Mouse (Mus musculus) left cerebral cortex, adult 11 months (tissue): Measurements from ENCODE around the gene Slc16a6.

ENCODE experiments used
- DNase-seq: peaks from one replicate; pipeline ENCODE4 v3.0.0; 2022; ENCODE audit warnings: low spot score

Gene Slc16a6

DNA sequence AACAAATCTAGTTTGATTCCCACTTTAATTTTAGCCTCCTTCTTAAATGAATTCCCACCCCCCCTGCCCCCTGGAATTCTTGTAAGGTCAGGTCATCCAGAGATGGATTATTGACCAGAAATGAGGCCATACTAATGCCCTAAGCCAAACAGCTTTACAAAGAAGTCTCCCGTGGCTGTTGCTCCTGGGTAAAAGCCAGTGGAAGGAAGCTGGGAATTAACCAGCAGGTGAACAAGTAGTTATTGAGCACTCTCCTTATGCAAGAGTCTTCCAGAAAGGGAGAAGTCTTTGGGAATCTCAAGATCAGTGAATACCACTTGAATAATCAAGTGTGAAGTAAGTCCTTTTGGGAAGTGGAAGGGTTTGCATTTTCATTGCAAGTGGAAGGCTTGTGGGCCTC lies 13.7 kb upstream of the Slc16a6 start:
- DNase-seq: no peak

DNA sequence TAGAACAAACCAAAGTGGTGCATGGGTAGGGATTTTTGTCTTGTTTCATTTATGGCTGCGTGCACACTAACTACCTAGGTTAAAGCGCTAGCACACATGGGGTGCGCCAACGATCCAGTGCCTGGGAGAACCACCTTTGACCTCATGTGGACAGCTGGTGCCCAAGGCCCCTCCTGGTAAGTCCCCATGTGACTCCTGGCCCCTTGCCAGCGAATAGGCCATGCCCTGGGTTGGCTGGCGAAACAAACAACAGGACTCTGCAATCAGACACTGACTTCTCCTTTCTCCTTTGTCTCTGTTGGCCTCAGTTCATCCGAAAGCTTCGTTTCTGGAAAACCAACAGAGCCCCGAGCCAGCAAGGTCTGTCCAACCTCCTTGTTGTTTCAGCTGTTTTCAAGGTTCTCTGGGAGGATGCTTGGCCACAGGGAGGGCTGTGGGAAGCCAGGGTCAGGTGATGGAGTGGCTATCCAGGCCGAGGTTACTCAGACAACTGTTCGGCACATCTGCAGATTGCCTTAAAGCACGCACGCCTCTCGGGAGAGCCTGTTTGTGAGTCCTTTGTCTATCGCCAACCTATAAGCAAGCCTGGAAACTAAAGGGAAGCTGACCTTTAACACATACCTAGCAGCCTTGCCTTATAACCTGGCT lies 12.1 kb upstream of the Slc16a6 start:
- peak; percentile 70 for DNase-seq

DNA sequence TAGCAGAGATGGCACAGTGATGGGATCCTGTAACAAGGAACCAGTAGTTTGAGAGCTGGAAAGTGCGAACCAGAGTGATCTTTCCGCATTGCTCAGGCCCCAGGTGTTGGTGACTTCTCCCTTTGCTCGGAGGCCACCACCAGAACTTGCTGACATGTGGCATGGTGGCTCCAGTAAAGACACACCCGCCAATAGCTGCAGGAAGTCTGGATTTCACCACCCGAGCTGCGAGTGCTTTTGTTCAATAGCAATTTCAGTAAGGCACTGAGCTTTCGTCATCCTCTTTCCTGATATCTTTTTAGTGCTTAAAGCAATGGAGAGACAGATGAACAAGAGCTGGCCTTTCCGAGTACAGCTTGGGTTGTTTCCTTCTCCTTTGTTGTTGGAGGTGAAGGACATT lies 7.0 kb upstream of the Slc16a6 start:
- DNase-seq: no peak

DNA sequence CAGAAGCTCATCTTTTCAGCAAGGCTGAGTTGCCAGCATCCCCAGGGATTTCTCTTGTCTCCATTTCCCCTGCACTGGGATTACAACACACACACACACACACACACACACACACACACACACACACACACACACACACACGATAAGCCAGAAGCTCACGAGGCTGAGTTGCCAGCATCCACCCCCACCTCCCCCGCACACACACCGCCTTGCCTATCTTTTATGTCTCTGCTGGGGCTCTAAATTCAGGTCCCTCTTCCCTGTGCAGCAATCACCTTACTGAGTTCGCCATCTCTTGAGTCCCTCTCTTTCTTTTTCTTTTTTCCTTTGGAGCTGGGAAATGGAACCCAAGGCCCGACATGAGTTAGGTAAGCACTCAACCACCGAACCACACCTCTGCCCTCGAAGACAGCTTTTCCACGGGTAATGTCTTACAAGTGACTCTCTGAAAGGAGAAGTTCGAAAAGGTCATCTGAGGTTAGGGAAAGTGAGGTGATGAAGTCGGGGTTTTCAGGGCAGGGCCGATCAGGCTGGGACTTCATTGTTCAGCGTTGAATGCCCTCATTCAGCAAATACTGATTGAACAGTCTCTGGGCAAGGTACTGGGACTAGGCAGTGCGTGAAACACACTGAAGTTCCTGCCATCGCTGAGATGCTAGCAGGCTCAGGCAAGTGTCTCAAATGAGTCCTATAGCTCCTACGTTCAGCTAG lies 6.3 kb upstream of the Slc16a6 start:
- DNase-seq: no peak

DNA sequence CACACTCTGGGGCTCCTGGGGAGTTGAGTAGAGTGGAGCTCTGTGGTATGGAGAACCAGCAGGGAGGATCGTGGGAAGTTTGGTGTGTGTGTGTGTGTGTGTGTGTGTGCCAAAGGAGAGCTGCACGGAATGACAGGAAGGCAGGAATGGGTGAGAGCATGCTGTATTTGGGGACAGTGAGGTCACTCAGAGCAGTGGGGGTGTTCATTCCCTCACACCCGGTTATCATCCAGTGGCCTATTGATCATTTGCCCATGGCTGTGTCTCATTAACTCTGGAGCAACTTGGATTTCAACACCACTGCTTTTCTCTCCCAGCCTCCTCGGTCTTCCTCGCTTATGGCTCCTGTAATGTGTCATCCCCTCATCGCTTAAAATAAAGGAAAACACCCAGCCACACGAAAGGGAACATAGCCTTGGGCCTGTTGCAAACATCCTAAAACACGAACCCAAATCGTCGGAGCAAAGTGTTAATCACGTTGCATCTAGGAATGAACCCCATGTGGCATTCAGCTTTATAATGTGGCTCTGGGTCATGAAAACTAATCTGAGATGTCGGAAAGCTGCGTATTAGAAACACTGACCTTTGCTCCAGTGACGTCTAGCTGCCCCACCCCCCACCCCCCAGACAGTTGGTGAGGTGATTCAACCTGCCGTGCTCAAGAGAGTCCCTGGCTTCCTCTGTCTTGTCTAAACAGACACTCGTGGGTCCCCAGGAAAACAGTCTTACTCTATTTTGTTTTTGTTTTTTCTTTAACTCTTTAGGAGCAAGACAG lies 4.4 kb upstream of the Slc16a6 start:
- no peak for DNase-seq

DNA sequence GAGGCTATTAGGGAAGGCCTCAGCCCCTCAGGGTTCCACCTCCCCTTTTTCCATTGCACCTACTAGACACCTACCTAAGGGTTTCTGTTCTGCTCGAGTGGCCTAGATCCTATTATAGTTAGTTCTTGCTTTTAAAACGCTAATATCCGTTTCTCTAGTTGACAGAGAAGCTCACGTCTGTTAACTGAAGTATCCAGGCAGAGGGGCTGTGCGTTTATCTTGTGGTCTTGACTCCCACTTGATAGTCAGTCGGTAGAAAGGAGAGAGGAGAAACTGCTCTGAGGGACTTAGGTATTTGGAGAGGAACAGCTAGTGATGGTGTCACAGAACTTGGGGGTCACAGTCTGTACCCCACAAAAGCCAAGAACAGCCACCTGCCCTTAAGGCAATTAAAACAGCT lies 3.3 kb upstream of the Slc16a6 start:
- DNase-seq: no peak

DNA sequence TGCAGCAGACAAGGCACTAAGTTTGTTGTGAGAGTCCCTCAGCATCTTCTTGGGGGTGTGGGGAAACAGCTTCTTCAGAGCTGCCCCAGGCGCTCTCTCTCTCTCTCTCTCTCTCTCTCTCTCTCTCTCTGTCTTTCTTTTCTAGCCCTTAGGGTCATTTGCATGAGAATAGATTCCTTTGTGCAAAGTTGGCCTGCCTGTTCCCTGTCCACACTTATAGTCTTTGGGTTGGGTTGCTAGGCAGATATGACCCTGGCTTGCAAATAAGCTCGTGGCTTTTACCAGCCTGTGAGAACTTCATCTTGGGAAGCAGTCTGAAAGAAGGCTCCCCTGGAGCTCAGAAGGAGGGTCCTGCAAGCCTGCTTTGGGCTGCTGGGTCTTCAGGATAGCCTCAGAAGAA lies 2.8 kb upstream of the Slc16a6 start:
- DNase-seq: no peak

DNA sequence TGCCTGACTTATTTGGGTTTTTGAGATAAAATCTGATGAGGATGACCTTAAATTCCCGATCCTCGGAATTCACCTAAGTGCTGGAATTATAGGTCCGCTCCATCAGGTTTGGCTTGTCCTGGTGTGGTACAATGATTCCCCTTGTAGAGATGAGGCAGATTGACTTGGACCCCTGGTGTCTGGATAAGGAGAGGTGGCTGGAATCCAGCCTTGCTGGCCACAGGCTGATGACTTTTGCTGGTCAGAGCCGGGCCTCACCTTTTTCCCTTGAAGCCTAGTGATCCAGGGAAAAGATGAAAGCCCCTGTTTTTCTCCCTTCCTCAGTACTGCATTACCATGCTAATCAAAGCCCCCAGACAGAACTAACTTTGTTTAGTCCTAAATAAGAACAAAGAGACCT lies 2.3 kb upstream of the Slc16a6 start:
- DNase-seq: no peak

DNA sequence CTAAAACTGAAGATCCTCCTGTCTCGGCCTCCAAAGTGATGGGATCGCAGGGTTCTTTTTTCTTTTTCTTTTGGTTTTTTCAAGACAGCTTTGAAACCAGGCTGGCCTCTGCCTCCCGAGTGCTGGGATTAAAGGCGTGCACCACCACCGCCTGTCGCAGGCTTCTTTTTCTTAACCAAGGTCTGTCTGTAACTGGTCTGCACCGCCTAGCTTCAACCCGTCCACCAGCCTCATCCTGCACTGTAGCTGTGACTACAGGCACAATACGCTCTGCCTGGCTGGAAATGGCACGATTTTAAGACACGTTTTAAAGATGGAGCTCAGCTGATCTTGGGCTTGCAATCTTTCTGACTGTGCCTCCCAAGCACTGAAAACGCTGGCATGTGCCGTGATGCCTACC lies 1.4 kb upstream of the Slc16a6 start:
- DNase-seq: no peak

DNA sequence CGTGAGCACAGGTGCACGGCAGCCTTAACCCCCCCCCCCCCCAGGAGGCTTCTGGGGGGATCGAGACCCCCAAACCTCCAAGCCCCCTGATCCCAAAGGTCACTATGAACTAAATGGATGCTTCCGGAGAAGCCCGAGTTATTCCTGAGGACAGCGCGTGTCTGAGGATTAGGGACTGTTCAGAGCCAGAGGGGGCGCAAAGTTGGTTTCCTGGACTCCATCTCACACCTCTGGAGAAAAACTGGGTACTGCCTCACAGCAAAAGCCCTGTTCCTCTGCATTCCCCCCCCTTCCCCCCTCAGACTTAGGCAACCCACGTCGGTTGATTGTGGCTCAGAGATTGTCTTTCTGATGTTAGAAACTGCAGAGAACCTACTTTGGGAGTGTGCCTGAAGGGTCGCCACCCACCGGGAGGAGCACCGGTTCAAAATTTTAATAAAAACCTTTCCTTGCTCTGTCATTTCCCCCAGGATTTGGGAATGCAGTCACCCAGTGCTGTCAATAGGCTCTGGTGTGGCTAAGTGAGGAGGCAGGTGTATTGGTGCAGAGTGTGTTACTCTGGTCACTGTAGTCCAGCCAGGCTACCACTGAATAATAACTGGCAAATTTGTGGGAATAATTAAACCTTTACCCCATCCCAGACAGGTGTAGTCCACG lies 816 bp upstream of the Slc16a6 start:
- no peak for DNase-seq

DNA sequence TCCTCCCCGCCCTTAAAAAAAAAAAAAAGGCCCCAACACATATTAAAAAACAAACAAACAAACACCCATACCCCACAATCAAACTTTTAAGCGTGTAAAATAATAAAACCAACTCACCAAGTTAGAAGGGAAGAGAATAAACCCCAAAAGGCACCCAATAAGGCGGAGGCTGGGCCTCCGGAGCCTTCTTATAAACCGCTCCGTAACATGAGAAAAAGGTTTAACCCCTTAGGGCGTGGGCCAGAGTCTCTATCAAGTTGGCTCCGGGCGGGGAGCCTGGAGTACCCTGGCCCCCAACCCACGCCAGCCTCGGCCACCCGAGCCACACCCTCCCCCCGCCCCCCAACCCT lies 602 bp downstream of the Slc16a6 start:
- no peak for DNase-seq

DNA sequence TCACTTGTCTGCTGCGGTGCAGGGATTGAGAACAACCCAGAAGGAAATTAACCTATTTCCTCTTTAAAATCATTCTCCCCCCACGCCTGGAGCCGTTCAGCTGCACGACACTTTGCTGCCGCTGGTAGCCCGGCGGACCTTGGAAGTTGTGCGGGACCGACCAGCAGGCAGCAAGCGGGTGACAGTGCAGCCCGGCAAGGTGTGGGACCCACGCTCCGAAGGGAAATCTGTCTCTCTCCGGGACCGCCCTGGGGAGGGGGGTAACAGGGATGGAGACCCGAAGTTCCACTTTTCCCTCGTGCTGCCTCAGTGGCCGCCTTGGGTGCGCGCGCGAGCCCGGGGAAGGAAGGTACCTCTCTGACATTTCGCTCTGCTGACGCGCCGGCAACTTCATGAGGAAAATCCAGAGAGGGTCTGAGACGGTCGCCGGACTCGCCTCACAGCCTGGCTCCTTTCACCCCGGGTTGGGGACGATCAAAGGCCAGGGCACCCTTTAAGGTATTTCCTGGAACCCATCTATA lies 1.2 kb downstream of the Slc16a6 start:
- no peak for DNase-seq

DNA sequence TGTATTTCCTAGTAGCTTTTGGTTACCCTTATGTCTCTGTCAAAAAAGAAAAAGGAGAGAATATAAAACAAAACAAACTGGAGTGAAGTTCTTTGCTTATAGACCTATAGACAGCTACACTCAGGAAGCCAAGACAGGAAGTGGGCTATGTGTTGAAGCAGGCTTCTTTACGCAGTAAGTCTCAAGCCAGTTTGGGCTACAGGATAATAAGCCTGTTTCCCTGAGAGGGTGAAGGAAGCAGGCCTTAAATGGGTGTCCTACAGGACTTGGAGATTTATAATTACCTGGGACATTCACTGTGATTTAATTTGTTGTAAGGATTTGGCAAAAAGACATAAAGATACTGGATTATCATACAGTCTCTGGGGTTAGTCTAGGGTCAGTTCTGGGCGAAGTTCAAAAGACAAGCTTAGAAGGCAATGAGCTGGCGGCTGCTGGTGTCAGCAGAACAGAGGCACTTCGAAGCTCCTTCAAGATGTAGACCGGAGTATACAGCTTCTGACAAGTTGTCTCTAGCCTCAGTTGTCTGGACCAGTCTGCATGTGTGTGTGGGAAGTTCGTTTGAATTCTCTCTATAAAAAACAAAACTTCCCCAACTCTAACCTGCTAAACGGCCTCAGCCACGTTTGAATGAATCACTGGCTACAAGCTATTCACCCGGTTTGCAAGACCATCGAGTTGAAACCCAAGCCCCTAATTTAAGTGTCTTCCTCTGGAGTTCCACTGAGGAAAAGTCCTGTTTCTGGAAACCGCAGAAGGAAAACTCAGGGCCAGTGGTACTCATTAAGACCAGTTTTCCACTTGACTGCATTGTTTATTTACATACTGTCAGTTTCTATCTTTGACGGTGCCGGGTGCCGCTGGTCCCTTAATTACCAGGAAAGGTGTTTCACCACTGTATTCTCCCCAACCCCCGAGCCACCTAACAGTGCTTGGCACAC lies 2.2 kb downstream of the Slc16a6 start:
- DNase-seq: no peak

DNA sequence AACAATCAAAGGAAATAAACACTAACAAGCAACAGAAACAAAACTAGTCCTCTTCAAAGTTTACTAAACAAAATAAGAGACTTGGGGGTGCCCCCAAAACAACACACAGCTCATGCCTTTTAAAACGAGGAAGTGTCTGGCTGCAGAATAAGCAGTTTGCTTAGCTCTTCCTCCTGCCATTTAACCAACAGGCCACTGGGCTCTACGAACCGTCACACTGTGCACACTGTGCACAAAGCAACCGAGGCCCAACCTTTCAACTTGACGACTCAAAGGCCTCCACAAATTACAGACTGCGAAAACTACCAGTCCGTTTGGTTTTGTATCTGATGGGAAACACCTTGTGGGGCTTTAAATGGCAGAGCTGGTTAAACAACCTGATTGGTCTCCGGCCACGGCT lies 3.2 kb downstream of the Slc16a6 start:
- DNase-seq: no peak

DNA sequence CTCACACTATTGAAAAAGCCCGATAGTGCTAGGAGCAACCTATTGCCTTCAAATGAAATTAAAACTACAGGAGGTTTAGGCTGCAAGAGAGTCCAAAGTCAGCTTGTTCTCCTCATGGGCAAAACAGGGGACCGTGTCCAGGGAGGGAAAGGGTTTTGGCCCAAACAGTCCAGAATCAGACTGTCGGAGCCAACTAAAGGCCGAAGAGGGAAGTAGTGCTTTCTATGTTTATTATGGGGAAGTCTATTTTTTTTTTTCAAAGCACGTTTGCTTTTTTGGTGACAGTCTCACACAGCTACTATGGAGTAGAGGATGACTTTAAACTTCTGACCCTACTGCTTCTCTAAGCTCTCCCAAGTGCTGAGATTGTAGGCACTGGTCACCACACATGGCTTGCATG lies 5.3 kb downstream of the Slc16a6 start:
- DNase-seq: no peak

DNA sequence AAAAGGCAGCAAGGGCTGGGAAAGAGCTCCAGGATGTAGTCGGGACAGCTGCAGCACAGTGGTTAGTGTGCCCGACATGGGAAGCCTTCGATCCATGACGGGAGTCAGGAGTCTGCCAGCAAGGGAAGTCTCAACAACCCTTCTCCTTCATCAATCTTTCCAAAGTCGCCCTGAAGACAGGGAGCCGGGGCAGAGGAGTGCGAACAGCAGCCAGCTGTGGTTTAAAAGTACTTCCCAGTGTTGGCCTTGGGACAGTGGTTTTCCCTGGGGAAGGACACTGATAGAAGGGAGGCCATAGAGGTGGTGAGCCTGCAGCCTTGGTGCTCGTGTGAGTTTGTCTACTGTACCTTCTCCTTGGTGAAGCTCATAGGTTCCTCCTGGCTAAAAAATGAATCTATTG lies 6.4 kb downstream of the Slc16a6 start:
- DNase-seq: no peak

DNA sequence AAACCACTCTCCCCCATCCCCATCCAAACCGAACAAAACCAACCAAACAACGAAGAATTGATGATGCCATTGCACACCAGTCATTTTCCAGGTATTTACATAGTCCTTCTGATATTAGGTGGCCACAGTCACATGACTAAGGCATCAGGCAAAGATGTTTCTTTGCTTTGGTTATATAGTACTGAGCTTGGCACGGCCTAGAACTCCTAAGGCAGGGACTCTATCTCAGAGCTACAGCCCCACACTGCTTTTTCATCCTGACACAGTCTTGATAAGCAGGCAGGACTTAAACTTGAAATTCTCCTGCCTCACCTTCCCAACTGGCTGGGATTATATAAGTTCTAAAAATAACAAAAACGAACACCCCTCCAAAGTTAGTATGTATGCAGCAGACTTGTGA lies 8.3 kb downstream of the Slc16a6 start:
- DNase-seq: no peak

DNA sequence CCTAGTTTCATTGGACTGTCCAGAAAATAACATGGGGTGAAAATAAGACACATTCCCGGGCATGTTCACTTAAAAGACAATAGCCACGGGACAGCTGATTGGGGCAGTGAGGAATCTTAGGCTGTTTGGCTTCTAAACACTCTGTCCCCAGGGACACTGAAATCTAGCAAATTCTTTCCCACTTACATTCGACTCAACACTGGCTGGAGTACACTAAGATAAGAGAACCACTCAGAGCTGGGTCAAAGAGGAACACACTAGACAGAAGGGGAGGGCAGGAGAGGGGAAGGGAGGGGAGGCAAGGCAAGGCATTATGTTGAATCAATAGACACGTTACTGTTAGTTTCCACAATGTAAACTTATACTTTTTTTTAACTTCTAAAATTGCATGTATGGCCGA lies 12.8 kb downstream of the Slc16a6 start:
- DNase-seq: no peak

DNA sequence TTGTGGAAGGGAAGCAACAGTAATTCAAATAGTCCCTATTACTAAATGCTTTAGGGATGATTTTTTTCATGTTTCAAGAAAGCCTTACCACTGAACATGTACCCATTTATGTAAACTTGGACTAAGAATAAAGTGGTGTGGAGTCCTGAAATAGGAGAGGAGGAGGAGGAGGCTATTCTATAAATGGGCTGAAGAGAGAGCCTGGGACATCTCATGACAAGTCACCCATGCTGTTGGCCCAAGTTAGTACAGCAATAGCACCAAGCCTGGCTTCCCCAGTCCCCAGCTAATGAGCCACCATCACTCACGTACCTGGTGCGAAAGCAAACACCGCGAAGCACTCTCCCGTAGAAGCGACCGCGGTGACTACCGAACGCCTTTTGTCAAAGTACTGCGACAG lies 15.2 kb downstream of the Slc16a6 start:
- no peak for DNase-seq

DNA sequence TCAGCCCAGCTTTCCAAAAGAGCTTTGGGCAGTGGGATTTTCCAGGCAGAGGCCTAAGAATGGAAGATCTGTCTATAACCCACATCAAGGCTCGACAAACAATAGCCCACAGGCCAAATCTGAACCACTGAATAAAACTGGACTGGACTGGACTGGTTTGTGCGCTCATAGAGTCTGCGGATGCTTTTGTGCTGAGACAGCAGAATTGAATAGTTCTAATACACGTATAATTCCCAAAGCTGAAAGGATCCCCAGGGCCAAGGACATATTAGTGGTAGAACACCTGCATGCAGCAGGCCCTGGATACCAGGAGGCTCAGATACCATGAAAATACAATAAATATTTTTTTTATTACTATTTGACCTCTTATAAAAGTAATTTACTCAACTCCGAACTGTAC lies 17.1 kb downstream of the Slc16a6 start:
- no peak for DNase-seq

DNA sequence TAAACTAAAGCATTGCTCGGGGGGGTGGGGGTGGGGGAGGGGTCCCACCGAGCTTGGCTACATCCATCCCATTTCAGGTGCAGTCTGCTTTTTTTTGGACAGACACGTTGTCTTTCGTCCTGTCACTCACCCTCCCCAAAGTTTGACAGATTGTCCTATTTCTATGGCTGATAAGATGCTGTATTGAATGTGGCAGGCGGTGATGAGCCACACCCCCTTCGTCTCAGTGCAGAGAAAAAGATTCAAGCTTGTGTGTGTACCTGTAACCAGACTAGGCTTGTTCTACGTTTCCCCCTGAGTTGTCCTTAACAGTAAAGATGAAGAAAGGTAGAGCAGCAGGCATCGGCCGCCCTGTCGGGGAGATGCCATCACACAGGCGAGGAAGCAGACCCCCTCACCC lies 22.2 kb downstream of the Slc16a6 start:
- DNase-seq: no peak
